In the genomic region with DNA sequence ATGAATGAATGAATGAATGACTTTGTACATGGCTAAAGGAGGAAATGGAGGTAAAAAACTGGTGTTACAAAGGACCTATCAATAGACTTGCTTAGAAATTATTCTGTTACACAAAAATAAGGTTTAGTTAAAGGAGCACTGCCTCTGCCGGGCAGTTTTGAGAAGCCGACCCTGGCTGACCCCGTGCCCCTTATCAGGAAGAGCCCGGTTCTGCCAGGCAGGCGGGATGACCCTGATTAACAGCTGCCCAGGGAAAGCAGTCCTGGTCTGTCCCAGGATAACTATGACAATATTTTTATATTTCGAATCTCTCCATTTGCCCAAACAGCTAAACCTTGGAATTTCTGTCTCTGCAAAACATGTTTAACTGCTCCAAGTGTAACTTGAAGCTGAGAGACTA, we compare ENCODE assay signal across 25 mouse cellular contexts. TPM values are rescaled to one million over a fixed set of nuclear protein-coding genes. Genes with fewer than 3 reads are reported as not detected.
DNase-seq lines count a peak whose midpoint lies in the region; ATAC-seq lines count a peak whose summit lies in the region.
"Had no signal": no experiment of that assay in that cellular context is flagged by ENCODE, and none has a peak within 500 bp of the region (broad histone marks: within the 10 kb centered on the region; RNA-seq: fewer than 3 reads in every experiment).

No protein-coding gene starts in this region.

- H3K27me3 ChIP-seq in heart, embryonic 10.5 days (ENCODE audit: insufficient read depth, poor library complexity, severe bottlenecking) = no peaks in the 10 kb centered on the region
- H3K27me3 ChIP-seq in liver, embryonic 11.5 days (replicated peaks; ENCODE audit: control insufficient read depth, insufficient read depth, low read length) = no peaks in the 10 kb centered on the region; the same call in 1 of the 2 replicates
- H3K27me3 ChIP-seq in liver, embryonic 12.5 days (replicated peaks) = 0 out of 2 replicates have a peak, but pooled peaks cover 11% of the 10 kb centered on the region
- H3K27me3 ChIP-seq: CH12.LX; embryonic facial prominence, embryonic 12.5 days; forebrain, embryonic 13.5 days; forebrain, embryonic 15.5 days had no signal

- no peak for ATAC-seq in liver, embryonic 11.5 days (replicated peaks; ENCODE audit: low FRiP score)
- no peak for ATAC-seq in liver, embryonic 12.5 days
- ATAC-seq: activated CD4-positive, CD25-positive, alpha-beta regulatory T cell, adult 4 months; CD4-positive, CD25-positive, alpha-beta regulatory T cell, adult 4 months; forebrain, embryonic 13.5 days; forebrain, embryonic 15.5 days; Patski had no signal

- no peak overlapping the region for H3K4me2 ChIP-seq in liver, embryonic 11.5 days
- H3K4me2 ChIP-seq in liver, embryonic 12.5 days = no peak overlapping the region
- H3K4me2 ChIP-seq: embryonic facial prominence, embryonic 12.5 days; forebrain, embryonic 13.5 days; forebrain, embryonic 15.5 days had no signal

- H3K4me3 ChIP-seq in heart, embryonic 10.5 days = no peak overlapping the region
- no peak overlapping the region for H3K4me3 ChIP-seq in liver, embryonic 11.5 days (ENCODE audit: low read depth, low read length)
- H3K4me3 ChIP-seq in liver, embryonic 12.5 days = no peak overlapping the region
- H3K4me3 ChIP-seq: embryonic facial prominence, embryonic 10.5 days; embryonic facial prominence, embryonic 12.5 days; forebrain, embryonic 13.5 days; forebrain, embryonic 15.5 days had no signal

- H3K9ac ChIP-seq in liver, embryonic 11.5 days (ENCODE audit: low read depth, low read length) = no peak overlapping the region
- no peak overlapping the region for H3K9ac ChIP-seq in liver, embryonic 12.5 days
- H3K9ac ChIP-seq: embryonic facial prominence, embryonic 12.5 days; forebrain, embryonic 13.5 days; forebrain, embryonic 15.5 days had no signal

- H3K27ac ChIP-seq in heart, embryonic 10.5 days = no peak overlapping the region
- H3K27ac ChIP-seq in liver, embryonic 11.5 days (ENCODE audit: low read depth, low read length) = no peak overlapping the region
- no peak overlapping the region for H3K27ac ChIP-seq in liver, embryonic 12.5 days
- H3K27ac ChIP-seq: embryonic facial prominence, embryonic 10.5 days; embryonic facial prominence, embryonic 12.5 days; forebrain, embryonic 13.5 days; forebrain, embryonic 15.5 days had no signal

- no peaks in the 10 kb centered on the region for H3K4me1 ChIP-seq in heart, embryonic 10.5 days
- no peaks in the 10 kb centered on the region for H3K4me1 ChIP-seq in liver, embryonic 11.5 days (replicated peaks; ENCODE audit: control insufficient read depth, insufficient read depth, low read length)
- no peaks in the 10 kb centered on the region for H3K4me1 ChIP-seq in liver, embryonic 12.5 days
- H3K4me1 ChIP-seq: embryonic facial prominence, embryonic 10.5 days; embryonic facial prominence, embryonic 12.5 days; forebrain, embryonic 13.5 days; forebrain, embryonic 15.5 days had no signal

- 45% methylated on average over 6 of the region's 6 CpGs for whole genome bisulfite sequencing in heart, embryonic 10.5 days
- WGBS in liver, embryonic 11.5 days = 49% methylated on average over 6 of the region's 6 CpGs
- 47% methylated on average over 6 of the region's 6 CpGs for WGBS in liver, embryonic 12.5 days (ENCODE audit: insufficient replicate concordance)

- H3K9me3 ChIP-seq in heart, embryonic 10.5 days = no peaks in the 10 kb centered on the region
- no peaks in the 10 kb centered on the region for H3K9me3 ChIP-seq in liver, embryonic 11.5 days (ENCODE audit: control insufficient read depth, low read length)
- no peaks in the 10 kb centered on the region for H3K9me3 ChIP-seq in liver, embryonic 12.5 days (replicated peaks)
- H3K9me3 ChIP-seq: embryonic facial prominence, embryonic 10.5 days; embryonic facial prominence, embryonic 12.5 days; forebrain, embryonic 13.5 days; forebrain, embryonic 15.5 days; G1E had no signal

- DNase-seq in heart, embryonic 10.5 days (ENCODE audit: low spot score) = peak; percentile 48
- no peak for DNase-seq in heart, postnatal 4 days
- peak; percentile 27 for DNase-seq in liver, embryonic 11.5 days (ENCODE audit: low spot score)
- peak; percentile 69 for DNase-seq in ovary, postnatal 36 days (ENCODE audit: low spot score)
- no peak for DNase-seq in ovary, postnatal 10 days (ENCODE audit: low spot score)
- DNase-seq: adrenal gland, adult 8-10 months; adrenal gland, postnatal 14 days; adrenal gland, postnatal 36 days; B cell, adult 2 months; cerebellum, adult 11-12 months; cerebellum, adult 2 months; cerebellum, adult 9-10 months; cerebellum, postnatal 10 days; cerebellum, postnatal 25 days had no signal

- no peaks in the 10 kb centered on the region for H3K36me3 ChIP-seq in heart, embryonic 10.5 days
- H3K36me3 ChIP-seq in liver, embryonic 11.5 days (ENCODE audit: control insufficient read depth, insufficient read depth, low read length) = no peaks in the 10 kb centered on the region
- no peaks in the 10 kb centered on the region for H3K36me3 ChIP-seq in liver, embryonic 12.5 days
- H3K36me3 ChIP-seq: embryonic facial prominence, embryonic 10.5 days; embryonic facial prominence, embryonic 12.5 days; forebrain, embryonic 15.5 days; G1E had no signal

RNA-seq across cellular contexts. Expression of a gene that starts 7.2 kb away (rescaled TPM):
- polyA plus RNA-seq in heart, embryonic 10.5 days (2016; fragmentation: Nextera tagmentation; extraction: Ambion mirVana) = 0.20 and 0.27 TPM in 2 replicates
- under 1 TPM; 0.12 to 0.23 TPM for total RNA-seq in heart, postnatal 4 days (2021)
- 0.15 and 0.29 TPM in 2 replicates for polyA plus RNA-seq in liver, embryonic 11.5 days (2014; fragmentation: Nextera tagmentation; extraction: Ambion mirVana)
- 0.11 and 0.14 TPM in 2 replicates for polyA plus RNA-seq in liver, embryonic 12.5 days (2016; fragmentation: Nextera tagmentation; extraction: Ambion mirVana)
- total RNA-seq: adrenal gland, postnatal 14 days; adrenal gland, postnatal 36 days had no signal
- polyA plus RNA-seq: activated CD4-positive, CD25-positive, alpha-beta regulatory T cell, adult 4 months; CD4-positive, CD25-positive, alpha-beta regulatory T cell, adult 4 months; embryonic facial prominence, embryonic 14.5 days; G1E; Patski had no signal

Comparison
In these comparisons a context has a peak if more than half of its experiments do, and no peak if none do; other contexts are left out.
1. DNase-seq: peak in heart, embryonic 10.5 days (single experiment), liver, embryonic 11.5 days (single experiment) and ovary, postnatal 36 days (single experiment); none in heart, postnatal 4 days (single experiment) and ovary, postnatal 10 days (single experiment).